Mouse (Mus musculus) B cell, adult 62 days (primary cell): ENCODE measurements around the gene Abo. TPM values are rescaled to one million over a fixed set of nuclear protein-coding genes. Genes with fewer than 3 reads are reported as not detected.

Experiments used
- total RNA-seq: library from RNA; stranded (reverse); gene quantifications from 4 replicates; pipeline ENCODE4 v1.2.4, GENCODE M21; 2023

Abo gene
- total RNA-seq: not detected in 4 replicates

GRCm38 (mm10) chr2:26864879-26865278 is at the start of gene Abo:
Gene Abo, minus strand, starts transcription at chr2:26864979.

GRCm38 (mm10) chr2:26910124-26910993 is 45.6 kb upstream of the Abo start, which contains the start of the genes Med22 and Rpl7a:
Gene Med22, minus strand, starts transcription at chr2:26910677.
Gene Rpl7a, plus strand, starts transcription at chr2:26910764.

GRCm38 (mm10) chr2:26902467-26903220 is 37.9 kb upstream of the Abo start, which contains the start of gene Surf6:
Gene Surf6, minus strand, starts transcription at chr2:26902879.

Other genes starting within 250 kb of the Abo start
- 3.5 to 5.5 TPM (median 4.9 TPM) in 4 replicates for gene Fam69b, start 236.5 kb downstream of the Abo start, total RNA-seq
- gene Lcn4, start 193.7 kb downstream of the Abo start, total RNA-seq: not detected in 4 replicates
- gene Surf6, start 37.9 kb upstream of the Abo start, total RNA-seq: 68.7 to 78.9 TPM (median 72.2 TPM) in 4 replicates
- gene Med22, start 45.7 kb upstream of the Abo start, total RNA-seq: 14.0 to 17.4 TPM (median 16.1 TPM) in 4 replicates
- gene Rpl7a, start 45.8 kb upstream of the Abo start, total RNA-seq: 729 to 752 TPM (median 742 TPM) in 4 replicates
- gene Surf2, start 51.4 kb upstream of the Abo start, total RNA-seq: 42.9 to 53.5 TPM (median 48.8 TPM) in 4 replicates
- 56.5 to 62.1 TPM (median 58.2 TPM) in 4 replicates for gene Surf1, start 51.6 kb upstream of the Abo start, total RNA-seq
- 62.7 to 69.9 TPM (median 64.5 TPM) in 4 replicates for gene Surf4, start 68.9 kb upstream of the Abo start, total RNA-seq
- gene Stkld1, start 69.1 kb upstream of the Abo start, total RNA-seq: not detected in 4 replicates
- 57.3 to 75.2 TPM (median 72.6 TPM) in 4 replicates for gene Rexo4, start 99.4 kb upstream of the Abo start, total RNA-seq
- not detected in 4 replicates for gene Adamts13, start 108.4 kb upstream of the Abo start, total RNA-seq
- gene Cacfd1, start 144.9 kb upstream of the Abo start, total RNA-seq: 32.1 to 40.4 TPM (median 38.3 TPM) in 4 replicates
- 6.7 to 9.8 TPM (median 8.0 TPM) in 4 replicates for gene Slc2a6, start 163.0 kb upstream of the Abo start, total RNA-seq
- gene Mymk, start 207.2 kb upstream of the Abo start, total RNA-seq: not detected in 4 replicates
- 1.3 to 3.3 TPM (median 1.7 TPM) in 4 replicates for gene Adamtsl2, start 214.4 kb upstream of the Abo start, total RNA-seq